13 mouse cellular contexts compared by ENCODE assay signal in genomic region chr2:167767371-167767770, GRCm38 (mm10).
"Had no signal": no experiment of that assay in that cellular context is flagged by ENCODE, and none has a peak within 500 bp of the region (broad histone marks: within the 10 kb centered on the region; RNA-seq: fewer than 3 reads in every experiment).

No protein-coding gene starts in this region.

- H3K4me2 ChIP-seq: intestine, embryonic 15.5 days; limb, embryonic 12.5 days; liver, embryonic 11.5 days; lung, embryonic 14.5 days; midbrain, embryonic 11.5 days had no signal

- H3K9ac ChIP-seq: intestine, embryonic 15.5 days; limb, embryonic 12.5 days; liver, embryonic 14.5 days; liver, postnatal 0 days; lung, embryonic 14.5 days had no signal

- ATAC-seq: intestine, embryonic 15.5 days; liver, postnatal 0 days had no signal

- H3K9me3 ChIP-seq: intestine, embryonic 15.5 days; limb, embryonic 12.5 days had no signal

- H3K4me3 ChIP-seq: intestine, embryonic 15.5 days; layer of hippocampus, adult 2 months; left cerebral cortex, adult 2 months; limb, embryonic 12.5 days; megakaryocyte, embryonic 14.5 days had no signal

- H3K27ac ChIP-seq: intestine, embryonic 15.5 days; layer of hippocampus, adult 2 months; left cerebral cortex, adult 2 months; limb, embryonic 12.5 days; liver, embryonic 14.5 days had no signal

- DNase-seq: layer of hippocampus, postnatal 36 days; liver, postnatal 0 days; thymus, adult 18-20 months; thymus, postnatal 36 days had no signal

- H3K27me3 ChIP-seq: intestine, embryonic 15.5 days; limb, embryonic 12.5 days had no signal

- H3K36me3 ChIP-seq: intestine, embryonic 15.5 days; limb, embryonic 12.5 days had no signal
